Mouse (Mus musculus) testis, adult 2 months (tissue): ENCODE results near the gene Ankrd65.

ENCODE experiments used
- CTCF ChIP-seq: fragments of 200-500 bp; IDR thresholded peaks from 2 replicates; pipeline ENCODE4 v1.5.1; 2012; ENCODE audit warnings: low read depth, mild to moderate bottlenecking, inconsistent platforms, low read length, moderate library complexity; ENCODE audit not compliant: control insufficient read depth, insufficient read depth, insufficient replicate concordance
- POLR2A ChIP-seq: fragments of 200-500 bp; IDR thresholded peaks from 2 replicates; pipeline ENCODE4 v1.6.1; 2012; ENCODE audit warnings: low read depth, mild to moderate bottlenecking, inconsistent platforms, low read length, moderate library complexity; ENCODE audit not compliant: control insufficient read depth

DNA sequence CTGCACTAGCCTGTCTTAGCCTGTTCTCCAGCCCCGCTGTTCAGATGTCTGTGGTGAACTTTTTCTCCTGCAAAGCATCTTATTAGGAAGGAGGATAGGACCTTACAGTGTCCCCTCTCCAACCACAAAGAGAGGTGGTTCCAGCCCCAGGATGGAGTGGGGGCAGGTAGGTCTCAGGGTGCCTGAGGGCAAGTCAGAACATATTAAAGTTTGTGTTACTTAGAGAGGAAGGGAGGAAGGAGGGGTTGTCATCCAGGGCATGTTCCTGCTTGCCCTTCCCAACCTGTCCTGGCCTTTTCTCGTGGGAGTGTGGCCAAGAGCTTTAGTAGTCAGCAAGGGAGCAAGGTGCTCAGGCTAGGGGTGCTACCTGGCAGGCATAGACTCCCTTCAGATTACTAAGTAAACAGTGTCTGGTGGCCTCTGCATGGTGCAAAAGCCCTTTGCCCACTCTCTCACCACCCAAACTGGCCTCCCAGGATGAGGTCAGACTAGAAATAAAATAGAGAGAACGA lies 467 bp downstream of the Ankrd65 start:
- TF ChIP-seq CTCF = no peak
- no peak for TF ChIP-seq POLR2A
